Mouse (Mus musculus): ENCODE results near the gene Olfr96. TPM values are rescaled to one million over a fixed set of nuclear protein-coding genes. Genes with fewer than 3 reads are reported as not detected.
"Not testable (repeated sequence)": the region's sequence is repeated elsewhere in the genome, so short reads cannot be mapped to it uniquely, and the experiment has no call there.

The Olfr96 gene
- total RNA-seq (2015; ENCODE audit: low replicate concordance) (not detected in 2 replicates), total RNA-seq (2017; ENCODE audit: low replicate concordance) (not detected in 2 replicates)

DNA sequence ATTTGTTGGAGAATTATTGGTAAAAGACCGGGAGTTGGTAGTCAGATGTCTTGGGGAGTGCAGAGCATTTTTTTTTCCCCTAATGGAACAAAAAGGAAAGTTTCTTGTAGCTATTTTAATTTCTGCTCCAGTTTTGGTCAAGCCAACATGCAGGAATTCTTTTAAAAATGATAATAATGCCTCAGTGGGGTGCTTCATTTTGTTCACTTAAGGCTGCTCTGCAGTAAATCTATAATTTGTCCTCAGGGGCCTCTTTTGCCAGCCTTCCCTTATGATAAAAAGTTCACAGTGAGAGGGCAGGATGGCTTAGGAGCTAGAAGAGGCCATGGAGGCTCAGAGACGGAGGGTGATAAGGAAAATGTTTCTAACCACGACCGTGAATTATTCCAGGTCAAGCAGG is at the start of gene Olfr96:
Olfr96 (plus strand) TSS at position 301 of the 400 bp plus-strand sequence.
- ATAC-seq (replicated peaks; ENCODE audit: low FRiP score, poor library complexity, severe bottlenecking), result no peak

DNA sequence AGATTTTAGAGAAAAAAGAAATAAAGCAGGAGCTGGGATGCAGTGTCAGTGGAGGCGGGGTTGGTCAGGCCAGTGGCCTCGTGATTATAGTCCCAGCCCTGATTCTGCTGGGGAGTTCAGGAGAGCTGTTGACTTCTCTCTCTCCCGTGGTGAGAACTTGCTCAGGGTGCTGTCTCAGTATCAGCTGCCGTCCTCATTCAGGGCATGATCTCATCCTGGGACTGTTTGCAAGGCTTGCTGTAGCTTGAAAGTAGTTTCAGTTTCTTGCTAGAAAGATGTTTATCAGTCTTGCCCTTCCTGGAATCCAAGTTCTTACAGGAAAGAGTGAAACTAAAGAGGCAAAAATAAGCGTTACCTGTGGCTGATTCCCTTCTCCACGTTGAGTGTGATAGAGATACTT is 34.5 kb upstream of the Olfr96 start:
- ATAC-seq (replicated peaks; ENCODE audit: low FRiP score, poor library complexity, severe bottlenecking), result no peak

DNA sequence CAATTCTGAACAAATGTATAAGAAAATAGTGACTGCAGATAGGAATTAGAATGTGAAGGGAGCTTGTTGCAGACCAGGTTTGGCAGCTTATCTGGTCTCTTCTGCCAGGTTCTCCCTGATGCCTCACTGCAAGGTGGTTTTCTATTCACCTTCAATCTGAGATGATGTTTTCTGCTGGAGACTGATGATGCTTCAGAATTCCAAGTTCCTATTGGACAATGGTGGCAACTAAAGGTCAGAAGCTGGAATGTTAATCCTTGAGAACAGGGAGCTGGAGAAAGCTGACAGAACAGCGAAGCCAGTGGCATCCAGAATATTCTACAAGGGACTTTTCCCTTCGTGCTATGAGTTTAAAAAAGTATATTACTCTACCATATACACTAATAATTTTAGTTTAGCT is 29.2 kb upstream of the Olfr96 start:
- ATAC-seq (replicated peaks; ENCODE audit: low FRiP score, poor library complexity, severe bottlenecking), result no peak

DNA sequence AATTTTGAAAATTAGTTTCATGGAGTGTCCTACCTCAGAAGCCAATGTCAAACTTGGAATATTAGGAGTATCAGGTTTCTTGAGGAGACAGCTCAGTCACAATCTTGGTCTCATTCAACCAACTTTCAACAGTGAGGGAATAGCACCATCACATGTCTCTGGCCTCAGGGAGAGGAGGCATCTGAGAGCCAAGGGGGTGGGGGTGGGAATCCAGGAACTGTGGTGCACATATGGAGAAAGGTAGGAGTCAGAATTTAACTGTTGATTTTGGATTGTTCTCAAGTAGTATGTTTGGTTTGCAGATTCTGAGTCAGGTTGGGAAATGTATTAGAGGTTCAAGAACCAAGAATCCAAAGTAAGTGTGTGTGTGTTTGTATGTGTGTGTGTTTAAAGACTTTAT is 26.9 kb upstream of the Olfr96 start:
- ATAC-seq (replicated peaks; ENCODE audit: low FRiP score, poor library complexity, severe bottlenecking), result no peak

DNA sequence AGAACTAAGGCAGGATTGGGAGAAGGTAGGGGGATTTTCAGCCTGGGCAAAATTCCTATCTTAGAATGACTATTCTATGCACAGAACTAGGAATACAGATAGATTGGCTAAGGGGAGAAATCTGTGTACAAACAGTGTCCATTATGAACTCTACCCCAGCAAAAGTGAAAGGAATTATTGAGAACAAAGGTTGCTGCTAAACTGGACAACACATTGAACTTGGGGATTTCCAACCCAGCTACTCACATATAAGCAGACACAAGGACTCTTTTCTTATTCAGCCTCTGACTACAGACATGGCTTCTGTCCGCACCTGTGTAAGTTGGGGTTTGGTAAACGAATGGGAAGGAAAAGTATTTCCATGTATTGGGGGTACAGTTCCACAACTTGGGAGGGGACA is 26.3 kb upstream of the Olfr96 start, which contains the start of gene Ubd:
Ubd (plus strand) TSS at position 237 of the 400 bp plus-strand sequence.
- no peak for ATAC-seq (replicated peaks; ENCODE audit: low FRiP score, poor library complexity, severe bottlenecking)

DNA sequence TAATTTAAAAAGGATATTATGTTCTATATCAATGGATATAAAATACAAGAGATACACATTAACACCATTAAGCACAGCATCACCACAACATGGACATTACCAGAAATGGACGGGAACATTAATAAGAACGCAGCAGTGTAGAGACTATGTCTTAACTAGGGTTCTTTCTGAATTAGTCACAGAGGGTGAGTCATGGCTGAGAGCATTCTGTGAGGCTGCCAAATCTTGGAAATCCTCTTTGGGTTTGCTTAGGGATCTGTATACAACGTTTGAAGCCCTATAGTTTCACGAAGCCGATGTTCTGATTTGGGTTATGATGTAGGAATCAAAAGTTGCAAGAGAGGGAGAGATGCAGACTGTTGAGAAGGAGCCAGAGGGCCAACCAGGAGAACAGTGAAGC is 25.2 kb upstream of the Olfr96 start:
- ATAC-seq (replicated peaks; ENCODE audit: low FRiP score, poor library complexity, severe bottlenecking), result no peak

DNA sequence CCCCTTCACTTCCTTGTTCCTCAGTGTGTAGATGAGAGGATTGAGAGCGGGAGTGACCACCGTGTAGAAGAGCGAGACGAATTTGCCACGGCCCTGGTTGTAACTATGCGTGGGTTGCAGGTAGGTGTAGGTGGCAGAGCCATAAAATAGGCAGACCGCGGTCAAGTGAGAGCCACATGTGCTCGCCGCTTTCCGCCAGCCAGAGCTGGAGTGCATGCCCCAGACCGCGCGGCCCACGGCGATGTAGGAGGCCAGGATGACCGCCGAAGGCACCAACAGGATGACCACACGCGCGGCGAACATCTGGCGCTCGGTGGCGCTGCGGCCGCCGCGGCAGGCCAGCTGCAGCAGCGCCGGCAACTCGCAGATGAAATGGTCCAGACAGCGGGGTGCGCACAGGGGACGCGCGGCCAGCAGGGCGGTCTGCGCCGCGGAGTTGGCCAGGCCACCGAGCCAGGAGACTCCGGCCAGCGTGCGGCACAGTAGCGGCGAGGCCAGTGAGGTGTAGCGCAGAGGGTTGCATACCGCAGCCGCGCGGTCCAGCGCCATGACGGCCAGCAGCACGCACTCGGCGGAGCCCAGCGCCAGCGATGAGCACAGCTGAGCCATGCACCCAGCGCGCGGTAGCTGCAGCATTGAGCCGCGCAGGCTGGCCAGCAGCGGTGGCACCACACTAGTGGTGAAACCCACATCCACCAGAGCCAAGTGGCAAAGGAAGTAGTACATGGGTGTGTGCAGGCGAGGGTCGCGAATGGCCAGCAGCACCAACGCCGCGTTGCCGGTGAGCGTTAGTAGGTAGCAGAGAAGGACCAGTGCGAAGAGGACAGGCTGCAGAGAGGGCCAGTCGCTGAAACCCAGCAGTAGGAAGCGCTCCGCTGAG is 22.9 kb upstream of the Olfr96 start:
- no peak for ATAC-seq (replicated peaks; ENCODE audit: low FRiP score, poor library complexity, severe bottlenecking)

DNA sequence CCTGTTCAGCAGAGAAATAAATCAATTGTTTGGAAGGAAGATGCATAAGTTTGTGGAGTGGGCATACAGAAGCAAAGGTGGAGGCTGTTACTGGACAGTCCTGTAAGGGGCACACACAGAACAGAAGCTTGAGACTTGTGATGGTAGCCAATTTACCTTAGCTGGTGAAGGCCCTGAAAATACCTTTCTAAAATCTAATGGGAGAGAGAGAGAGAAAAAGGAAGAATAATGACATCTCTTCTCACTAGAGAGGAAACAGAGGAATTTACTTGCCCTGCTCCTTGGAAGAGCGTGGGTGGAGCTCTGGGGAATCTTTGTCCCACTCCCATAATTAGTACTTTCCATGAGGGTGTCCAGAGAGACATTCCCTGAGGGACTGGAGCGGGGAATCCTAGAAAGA is 19.1 kb upstream of the Olfr96 start, which contains the start of gene Olfr94:
Olfr94 (minus strand) TSS at position 101 of the 400 bp plus-strand sequence.
- no peak for ATAC-seq (replicated peaks; ENCODE audit: low FRiP score, poor library complexity, severe bottlenecking)

DNA sequence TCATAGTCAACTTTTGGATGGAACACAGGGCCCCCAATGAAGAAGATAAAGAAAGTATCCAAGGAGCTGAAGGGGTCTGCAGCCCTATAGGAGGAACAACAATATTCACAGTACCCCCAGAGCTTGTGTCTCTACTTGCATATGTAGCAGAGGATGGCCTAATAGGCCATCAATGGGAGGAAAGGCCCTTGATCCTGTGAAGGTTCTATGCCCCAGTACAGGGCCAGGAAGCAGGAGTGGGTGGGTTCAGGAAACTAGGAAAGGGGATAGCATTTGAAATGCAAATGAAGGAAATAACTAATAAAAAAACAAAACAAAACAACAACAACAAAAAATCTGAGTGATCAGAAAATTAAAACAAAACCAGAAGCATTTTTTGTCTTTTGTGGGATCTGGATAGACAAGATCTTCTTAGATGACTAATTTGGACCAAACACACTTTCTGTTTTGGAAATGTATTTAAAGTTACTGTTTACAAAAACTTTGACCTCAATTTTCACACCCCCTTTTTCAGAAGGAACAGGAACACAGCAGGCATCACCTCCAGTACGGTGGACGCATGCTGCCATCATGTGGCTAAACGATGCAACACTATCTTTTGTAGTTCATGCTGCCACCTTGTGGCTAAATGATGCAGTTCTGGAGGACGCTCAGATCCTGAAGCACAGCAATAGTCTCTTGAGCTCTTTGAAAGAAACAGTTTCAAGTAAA is 16.6 kb upstream of the Olfr96 start:
- peak; percentile 73 for ATAC-seq (replicated peaks; ENCODE audit: low FRiP score, poor library complexity, severe bottlenecking)

DNA sequence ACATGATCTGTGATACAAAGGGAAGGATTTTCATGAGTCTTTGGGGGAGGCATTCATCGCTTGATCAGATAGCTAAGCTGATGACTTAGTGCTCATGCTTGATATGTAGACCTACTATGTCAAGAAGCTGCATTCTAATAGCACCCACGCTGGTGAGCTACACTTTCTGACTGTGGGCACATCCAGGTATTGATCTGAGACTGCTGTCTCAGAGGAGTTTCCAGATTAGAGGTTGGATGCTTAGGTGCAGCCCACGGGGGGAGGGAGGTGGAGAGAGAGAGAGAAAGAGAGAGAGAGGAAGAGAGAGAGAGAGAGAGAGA is 16.1 kb upstream of the Olfr96 start:
- no peak for ATAC-seq (replicated peaks; ENCODE audit: low FRiP score, poor library complexity, severe bottlenecking)

DNA sequence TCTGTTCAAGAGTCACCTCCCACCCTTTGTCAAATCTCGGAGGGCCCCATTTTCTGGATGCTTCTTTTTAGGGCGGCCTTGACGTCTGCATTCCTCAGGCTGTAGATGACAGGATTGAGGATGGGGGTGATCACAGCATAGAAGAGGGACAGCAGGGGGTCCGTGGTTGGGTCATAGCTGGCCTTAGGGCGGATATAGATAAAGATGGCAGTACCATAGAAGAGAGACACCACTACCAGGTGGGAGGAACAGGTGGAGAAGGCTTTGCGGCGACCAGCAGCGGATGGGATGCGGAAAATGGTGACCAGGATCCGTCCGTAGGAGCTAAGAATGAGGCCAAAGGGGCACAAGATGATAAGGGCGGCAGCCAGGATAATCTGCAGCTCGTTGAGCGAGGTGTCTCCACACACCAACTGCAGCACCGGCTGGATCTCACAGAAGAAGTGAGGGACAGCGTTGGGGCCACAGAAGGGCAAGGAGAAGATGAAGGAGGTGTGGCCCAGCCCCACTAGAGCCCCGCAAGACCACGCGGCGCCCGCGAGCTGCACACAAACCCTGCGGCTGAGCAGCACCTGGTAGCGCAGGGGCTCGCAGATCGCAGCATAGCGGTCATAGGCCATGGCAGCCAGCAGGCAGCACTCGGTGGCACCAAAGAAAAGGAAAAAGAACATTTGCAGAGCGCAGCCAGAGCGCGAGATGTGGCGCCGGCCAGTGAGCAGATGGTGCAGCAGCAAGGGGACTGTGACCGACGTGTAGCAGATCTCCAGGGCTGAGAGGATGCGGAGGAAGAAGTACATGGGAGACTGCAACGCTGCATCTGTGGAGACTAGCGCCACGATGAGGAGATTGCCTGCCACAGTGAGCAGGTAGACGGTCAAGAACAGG is 8.8 kb upstream of the Olfr96 start:
- ATAC-seq (replicated peaks; ENCODE audit: low FRiP score, poor library complexity, severe bottlenecking), result no peak

DNA sequence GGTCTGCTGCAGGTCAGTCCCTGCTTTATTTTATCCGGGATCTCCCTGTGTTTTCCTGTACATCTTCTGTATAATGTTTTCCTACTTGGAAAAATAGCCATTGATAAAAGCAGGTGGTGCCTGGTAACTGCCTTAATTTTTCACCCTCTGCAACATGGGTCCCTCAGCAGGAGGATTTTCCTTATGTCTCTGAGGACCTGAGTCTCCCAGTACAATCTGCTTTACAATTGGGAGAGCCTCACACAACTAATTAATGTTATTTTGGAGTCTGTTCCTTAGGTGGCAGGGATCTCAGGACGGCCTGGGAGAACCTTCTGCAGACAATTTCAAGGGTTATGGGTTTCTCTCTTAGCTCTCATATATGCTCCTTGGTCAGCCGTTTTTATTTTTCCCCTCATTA is 6.9 kb upstream of the Olfr96 start, which contains the start of gene Olfr95:
Olfr95 (minus strand) TSS at position 101 of the 400 bp plus-strand sequence.
- ATAC-seq (replicated peaks; ENCODE audit: low FRiP score, poor library complexity, severe bottlenecking), result no peak

DNA sequence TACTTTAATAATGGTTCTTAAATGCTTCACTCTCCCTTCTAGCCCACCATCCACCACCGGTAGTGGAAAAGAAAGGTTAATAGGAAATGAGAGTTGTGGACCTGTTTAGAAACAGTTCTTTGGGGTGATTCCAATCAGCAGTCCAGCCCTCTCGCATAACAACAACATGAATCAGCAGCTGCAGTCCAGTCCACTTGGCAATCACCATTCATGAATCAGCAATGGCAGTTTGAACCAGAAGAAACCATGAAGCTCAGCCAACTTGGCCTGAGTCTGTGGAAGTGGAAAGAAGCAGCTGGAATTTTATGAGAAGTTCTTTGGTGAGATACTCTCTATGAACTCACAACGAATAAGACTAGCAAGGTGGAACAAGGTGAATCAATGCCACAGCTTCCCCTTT is 1.5 kb upstream of the Olfr96 start:
- no peak for ATAC-seq (replicated peaks; ENCODE audit: low FRiP score, poor library complexity, severe bottlenecking)

DNA sequence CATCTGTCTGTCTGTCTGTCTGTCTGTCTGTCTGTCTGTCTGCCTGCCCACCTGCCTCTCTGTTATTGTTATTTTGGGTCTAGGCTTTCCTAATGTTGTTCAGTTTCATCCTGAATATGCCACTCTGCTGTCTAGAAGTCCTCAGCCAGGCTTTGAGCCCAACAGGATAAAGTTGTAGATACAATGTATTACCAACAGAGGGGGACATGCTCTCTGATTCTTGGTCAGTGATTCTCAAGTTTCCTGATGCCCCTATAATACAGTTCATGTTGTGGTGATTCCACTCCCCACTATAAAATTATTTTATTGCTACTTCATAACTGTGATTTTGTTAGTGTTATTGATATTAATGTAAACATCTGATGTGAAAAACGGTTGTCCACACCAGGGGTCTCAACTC is 1.9 kb downstream of the Olfr96 start:
- ATAC-seq (replicated peaks; ENCODE audit: low FRiP score, poor library complexity, severe bottlenecking), result no peak

DNA sequence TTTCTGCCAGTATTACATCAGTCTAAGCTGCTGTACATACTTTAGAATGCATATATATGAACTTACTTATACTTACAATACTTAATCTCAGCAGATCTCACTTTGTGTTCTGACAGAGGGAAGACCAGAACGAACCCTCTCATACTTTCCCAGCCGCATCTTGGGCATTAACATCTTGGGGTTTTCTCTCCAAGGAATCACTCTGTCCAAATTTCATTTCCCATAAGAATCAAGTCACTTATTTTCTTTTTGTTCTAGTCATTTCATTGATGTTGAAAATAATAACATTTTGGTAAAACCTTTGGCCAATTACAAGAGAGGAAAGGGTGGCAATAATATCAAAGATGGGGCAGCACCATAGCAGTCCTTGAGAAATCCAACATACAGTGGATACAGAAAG is 17.3 kb downstream of the Olfr96 start, which contains the start of gene Olfr97:
Olfr97 (minus strand) TSS at position 101 of the 400 bp plus-strand sequence.
- not testable (repeated sequence) for ATAC-seq (replicated peaks; ENCODE audit: low FRiP score, poor library complexity, severe bottlenecking)

DNA sequence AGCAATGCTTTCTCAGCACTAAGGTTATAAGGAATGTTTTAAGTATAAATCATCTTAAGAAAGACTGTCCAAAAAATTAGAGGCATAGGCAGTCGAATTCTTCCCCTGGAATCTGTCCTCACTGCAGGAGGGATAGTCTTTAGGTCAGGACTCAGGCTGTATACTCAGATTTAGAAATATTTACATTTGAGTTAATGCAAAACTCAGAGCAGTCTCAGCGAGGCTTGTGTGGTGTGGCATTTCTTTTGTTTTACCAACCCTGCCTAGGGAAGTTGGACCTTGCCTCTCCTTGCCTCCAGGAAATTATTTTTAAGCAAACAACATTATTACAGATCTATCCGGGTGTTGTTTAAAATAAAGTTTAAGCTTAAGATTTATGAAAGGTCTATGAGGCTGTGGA is 22.3 kb downstream of the Olfr96 start:
- no peak for ATAC-seq (replicated peaks; ENCODE audit: low FRiP score, poor library complexity, severe bottlenecking)

DNA sequence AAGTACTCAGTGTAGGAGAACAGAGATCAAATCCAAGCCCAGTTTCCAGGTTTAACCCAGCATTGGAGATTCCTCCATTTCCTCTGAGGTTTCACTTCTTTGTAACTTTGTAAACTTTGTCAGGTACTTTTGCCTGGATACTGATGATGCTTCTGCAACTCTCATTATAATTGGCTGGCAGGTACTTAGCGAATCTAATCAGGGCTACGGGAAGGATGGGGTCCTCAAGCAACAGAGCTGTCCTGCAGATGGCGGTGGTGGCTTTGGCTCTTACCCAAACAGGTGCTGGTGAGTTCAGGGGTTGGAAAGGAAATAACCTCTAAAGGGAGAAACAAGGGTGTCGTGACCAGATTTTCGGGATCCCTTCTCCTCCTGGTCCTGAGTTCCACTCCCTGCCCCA is 26.8 kb downstream of the Olfr96 start:
- ATAC-seq (replicated peaks; ENCODE audit: low FRiP score, poor library complexity, severe bottlenecking), result no peak

DNA sequence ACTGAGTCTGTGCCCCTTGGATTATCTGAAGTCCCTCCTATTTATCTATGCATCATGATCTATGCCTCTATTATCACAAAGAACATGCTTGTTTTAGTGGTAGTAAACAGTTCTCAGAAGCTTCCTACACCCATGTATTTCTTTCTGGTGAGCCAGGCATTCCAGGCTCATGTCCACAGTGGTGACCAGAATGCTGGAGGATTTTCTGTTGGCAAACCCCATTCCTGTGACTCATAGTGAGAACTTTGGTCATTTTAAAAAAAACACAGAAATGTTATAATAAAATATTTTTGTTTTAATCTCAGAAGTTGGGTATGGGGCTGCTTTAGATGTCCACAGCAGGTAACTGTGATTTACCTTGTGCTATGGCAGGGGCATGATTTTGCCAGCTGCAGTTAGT is 29.5 kb downstream of the Olfr96 start:
- ATAC-seq (replicated peaks; ENCODE audit: low FRiP score, poor library complexity, severe bottlenecking), result no peak

DNA sequence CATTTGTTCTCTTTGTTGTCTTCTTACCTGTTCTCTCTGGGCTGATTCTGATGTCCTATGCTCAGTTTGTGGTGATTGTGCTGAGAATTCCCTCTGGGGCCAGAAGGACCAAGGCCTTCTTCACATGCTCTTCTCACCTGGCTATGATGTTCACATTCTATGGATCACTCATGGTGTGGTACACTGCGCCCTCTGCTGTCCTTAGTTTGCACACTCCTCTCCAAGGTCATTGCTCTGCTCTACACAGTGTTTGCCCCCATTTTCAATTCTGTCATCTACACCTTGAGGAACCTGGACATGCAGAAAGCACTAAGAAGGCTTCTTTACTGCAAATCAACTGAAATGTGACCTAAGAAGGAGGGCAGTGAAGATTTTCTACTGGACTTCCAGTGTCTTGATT is 30.6 kb downstream of the Olfr96 start:
- ATAC-seq (replicated peaks; ENCODE audit: low FRiP score, poor library complexity, severe bottlenecking), result no peak

DNA sequence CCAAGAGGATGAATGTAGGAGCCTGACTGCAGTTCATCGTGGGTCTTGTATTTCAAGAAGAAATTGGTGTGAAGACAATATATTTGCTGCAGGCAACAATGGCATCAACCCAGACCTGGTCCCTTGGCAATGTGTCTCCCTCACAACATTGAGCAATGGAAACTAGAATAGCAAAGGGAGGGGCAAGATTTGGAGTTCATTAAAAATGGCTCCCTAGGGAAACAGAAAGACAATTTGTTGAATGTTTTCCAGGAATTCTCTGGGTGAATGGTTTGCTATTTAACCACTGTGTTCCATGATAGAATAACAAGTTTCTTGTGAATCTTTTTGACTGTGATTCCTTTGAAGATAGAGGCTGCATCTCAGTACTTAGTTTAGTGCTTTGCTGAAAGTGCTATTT is 43.7 kb downstream of the Olfr96 start, which contains the start of gene Olfr98:
Olfr98 (minus strand) TSS at position 124 of the 400 bp plus-strand sequence.
- ATAC-seq (replicated peaks; ENCODE audit: low FRiP score, poor library complexity, severe bottlenecking), result no peak

All from erythroid progenitor cell, adult 5-6 weeks (primary cell).